Comparison of ENCODE assay signal across 8 mouse cellular contexts in the genomic region with DNA sequence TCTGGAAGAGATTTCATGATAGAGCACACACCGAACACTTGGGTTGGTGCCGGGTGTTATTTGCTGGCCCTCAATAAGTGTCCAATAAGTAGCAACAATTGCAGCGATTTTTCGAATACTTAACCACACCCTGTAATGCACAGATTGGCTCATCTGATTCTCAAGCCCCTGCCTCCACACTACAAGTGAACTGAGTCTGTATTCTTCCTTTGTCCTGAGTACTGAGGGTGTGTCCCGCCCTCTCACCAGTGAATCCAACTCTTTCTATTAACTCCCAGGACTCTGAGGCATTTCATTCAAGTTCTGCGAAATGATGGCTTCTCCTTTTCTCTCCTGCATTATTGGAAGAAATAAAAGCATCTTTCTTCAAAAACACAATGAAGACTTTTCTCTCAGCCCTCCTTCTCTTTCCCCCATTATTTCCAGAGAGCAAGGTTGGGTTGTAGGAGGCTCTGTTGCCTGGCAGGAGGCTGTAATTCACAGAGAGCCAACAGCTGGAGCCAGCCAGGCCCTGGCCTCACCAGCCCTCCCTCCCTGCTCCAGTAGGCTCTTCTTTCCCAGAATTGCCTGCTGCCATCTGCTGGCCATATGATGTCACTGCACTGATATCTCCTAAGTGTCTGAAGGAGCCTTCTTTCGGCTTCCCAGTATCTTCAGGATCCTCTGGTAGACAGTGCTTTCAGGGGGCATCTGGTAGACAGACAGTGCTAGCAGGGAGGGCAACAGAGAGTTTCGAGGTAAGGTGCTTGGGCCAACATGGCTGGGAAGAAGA. TPM values are rescaled to one million over a fixed set of nuclear protein-coding genes. Genes with fewer than 3 reads are reported as not detected.
DNase-seq lines count a peak whose midpoint lies in the region; ATAC-seq lines count a peak whose summit lies in the region.

No protein-coding gene starts in this region.

- peak; percentile 85 for ATAC-seq in inflammation-experienced regulatory T-cells, adult 6 months
- peak; percentile 99 for ATAC-seq in megakaryocyte progenitor cell, adult 5-6 weeks (replicated peaks; ENCODE audit: poor library complexity)

- intact Hi-C loops in gastrocnemius, postnatal 14 days (cut with DNase I; ENCODE audit: low total_unique reads), result loop anchor here (5.0 kb wide), 1 partner anchor 160 kb away; no protein-coding TSS in a partner anchor

- peak; percentile 82 to 94 for DNase-seq in adrenal gland, adult (ENCODE audit: inconsistent age in 2 of 2, low spot score in 1 of 2)
- peak; percentile 94 for DNase-seq in embryo, embryonic 10 days (ENCODE audit: low spot score)
- DNase-seq in gastrocnemius, postnatal 14 days, result peak; percentile 87
- peak; percentile 57 to 89 for DNase-seq in left cerebral cortex, adult 9 months (ENCODE audit: low spot score in 2 of 2)
- peak; percentile 89 to 93 for DNase-seq in right cerebral cortex, postnatal 10 days (ENCODE audit: low spot score in 2 of 2)
- DNase-seq in urinary bladder, postnatal 14 days (ENCODE audit: low spot score), result peak; percentile 86

RNA-seq across cellular contexts. Expression of a gene that starts 46.7 kb away (rescaled TPM):
- 100 to 1,000 TPM; 150 to 172 TPM for total RNA-seq in gastrocnemius, postnatal 14 days (2021)
- 100 to 1,000 TPM; 310 to 362 (median 335) TPM for polyA plus RNA-seq in inflammation-experienced regulatory T-cells, adult 6 months (2017; shearing (Covaris generic))
- total RNA-seq in megakaryocyte progenitor cell, adult 5-6 weeks (2015), result 542 and 574 TPM in 2 replicates
- 723 and 819 TPM in 2 replicates for total RNA-seq in megakaryocyte progenitor cell, adult 5-6 weeks (2017)

RNA-seq across cellular contexts. Expression of a gene that starts 46.9 kb away (rescaled TPM):
- 10 to 100 TPM; 13.7 to 17.6 TPM for total RNA-seq in gastrocnemius, postnatal 14 days (2021)
- polyA plus RNA-seq in inflammation-experienced regulatory T-cells, adult 6 months (2017; shearing (Covaris generic)), result 1 to 10 TPM; 1.8 to 3.7 (median 3.5) TPM
- total RNA-seq in megakaryocyte progenitor cell, adult 5-6 weeks (2015), result 14.2 and 15.7 TPM in 2 replicates
- 11.8 and 14.7 TPM in 2 replicates for total RNA-seq in megakaryocyte progenitor cell, adult 5-6 weeks (2017)

Comparison
In these comparisons a context has a peak if more than half of its experiments do, and no peak if none do; other contexts are left out.
1. Peak in every context shown above with its lines: DNase-seq and ATAC-seq.